Mouse (Mus musculus): ENCODE measurements around the gene 4930432K21Rik. TPM values are rescaled to one million over a fixed set of nuclear protein-coding genes. Genes with fewer than 3 reads are reported as not detected.

4930432K21Rik gene
- total RNA-seq, 2 experiments from 2014 or later: 0.10 to 0.28 TPM

DNA sequence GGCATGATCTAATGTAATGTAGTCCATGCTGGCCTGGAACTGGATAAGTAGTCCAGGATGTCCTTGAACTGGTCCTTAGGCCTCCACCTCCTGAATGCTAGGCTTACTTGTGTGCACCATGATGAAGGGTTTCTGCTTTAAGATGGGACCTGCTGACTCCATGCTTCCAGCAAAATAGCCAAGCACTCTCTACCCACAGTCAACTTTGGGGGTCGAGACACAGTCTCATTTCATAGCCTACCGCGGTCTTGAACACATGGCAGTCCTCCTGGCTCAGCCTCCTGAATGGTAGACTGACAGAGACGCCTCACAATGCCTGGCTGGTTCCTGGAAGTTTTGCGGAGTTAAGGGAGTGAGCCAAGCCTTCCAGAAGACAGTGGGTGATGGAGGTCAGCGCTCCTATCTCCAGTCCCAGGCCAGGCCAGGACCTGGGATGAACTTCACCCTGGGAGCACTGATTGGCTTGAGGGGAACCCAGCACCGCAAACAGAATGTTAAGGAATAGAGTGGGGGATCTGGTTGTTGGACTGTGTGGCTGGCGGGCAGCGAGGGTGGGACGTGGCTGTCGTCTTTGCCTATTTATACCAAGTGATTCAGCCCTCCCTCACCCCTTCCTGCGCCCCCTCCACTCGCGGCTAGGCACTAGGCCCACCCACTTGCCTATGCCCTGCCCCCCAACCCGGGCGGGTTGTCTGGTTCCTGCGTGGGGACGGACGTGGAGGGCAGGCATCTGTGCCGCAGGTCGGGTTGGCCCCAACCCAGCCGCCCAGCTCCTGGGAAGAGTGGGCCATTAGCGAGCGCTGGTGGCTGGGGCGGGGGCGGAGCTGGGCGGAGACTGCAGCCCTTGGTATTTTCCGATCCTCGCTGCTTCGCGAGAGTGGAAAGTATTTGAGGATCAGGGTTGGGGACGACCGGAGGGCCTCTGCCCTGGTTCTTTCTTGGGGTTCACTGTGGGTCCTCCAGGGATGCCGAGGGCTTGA lies 55.4 kb downstream of the 4930432K21Rik start:
- DNase-seq (ENCODE audit: low spot score): peak; percentile 90
- intact Hi-C loops (cut with DNase I): loop anchor here (5.0 kb wide), 1 partner anchor 504 kb away; no protein-coding TSS in a partner anchor

DNA sequence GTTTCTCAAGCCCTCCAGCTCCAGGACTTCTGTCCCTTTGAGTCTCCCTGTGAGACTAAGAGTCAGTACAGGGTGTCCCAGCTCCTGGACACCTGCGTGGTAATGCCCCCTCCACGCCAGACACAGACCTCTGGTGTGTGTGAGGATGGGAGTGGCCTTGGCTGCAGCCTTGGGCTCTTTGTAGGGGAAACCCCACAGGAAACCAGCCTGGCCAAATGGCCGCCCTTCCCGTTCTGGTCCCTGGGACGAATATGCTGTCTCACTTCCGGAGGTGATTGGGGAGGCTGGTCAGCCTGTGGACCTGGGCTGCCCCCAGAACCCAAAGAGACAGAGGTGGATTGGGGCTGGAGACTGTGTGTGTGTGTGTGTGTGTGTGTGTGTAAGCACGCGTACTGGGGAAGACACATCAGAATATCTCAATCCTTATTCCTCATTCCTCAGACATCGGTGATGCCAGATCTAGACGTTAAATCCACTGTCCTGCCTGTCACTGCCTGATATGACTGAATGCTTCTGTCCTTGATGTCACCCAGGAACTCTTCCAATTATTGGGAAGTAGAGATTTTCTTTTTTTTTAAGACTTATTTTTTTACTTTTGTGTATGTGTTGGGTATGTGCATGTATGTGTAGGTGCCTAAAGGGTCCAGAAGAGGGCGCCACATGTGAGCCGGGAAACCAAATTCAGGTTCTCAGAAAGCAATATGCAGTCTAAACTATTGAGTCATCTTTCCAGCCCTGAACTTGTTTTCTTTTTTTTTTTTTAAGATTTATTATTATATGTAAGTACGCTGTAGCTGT lies 56.3 kb downstream of the 4930432K21Rik start:
- intact Hi-C loops (cut with DNase I): loop anchor here (5.0 kb wide), 1 partner anchor 503 kb away; no protein-coding TSS in a partner anchor

DNA sequence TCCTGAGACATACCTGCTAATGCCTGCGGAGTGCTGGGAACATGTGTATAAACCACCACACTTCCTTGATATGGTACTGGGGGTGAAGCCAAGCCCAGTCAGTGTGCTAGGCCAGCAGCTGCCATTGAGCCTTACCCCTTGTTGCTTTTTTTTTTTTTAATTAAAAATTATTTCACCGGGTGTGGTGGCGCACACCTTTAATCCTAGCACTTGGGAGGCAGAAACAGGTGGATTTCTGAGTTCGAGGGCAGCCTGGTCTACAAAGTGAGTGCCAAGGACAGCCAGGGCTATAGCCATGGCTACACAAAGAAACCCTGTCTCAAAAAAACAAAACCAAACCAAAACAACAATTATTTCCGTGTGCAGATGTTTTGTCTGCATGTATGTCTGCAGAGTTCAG lies 57.2 kb downstream of the 4930432K21Rik start:
- intact Hi-C loops (cut with DNase I): no loop called here
- DNase-seq (ENCODE audit: low spot score): no peak

More for the DNA sequence above, 56.3 kb downstream of the 4930432K21Rik start:
- peak; percentile 88 for DNase-seq (ENCODE audit: low spot score)

DNA sequence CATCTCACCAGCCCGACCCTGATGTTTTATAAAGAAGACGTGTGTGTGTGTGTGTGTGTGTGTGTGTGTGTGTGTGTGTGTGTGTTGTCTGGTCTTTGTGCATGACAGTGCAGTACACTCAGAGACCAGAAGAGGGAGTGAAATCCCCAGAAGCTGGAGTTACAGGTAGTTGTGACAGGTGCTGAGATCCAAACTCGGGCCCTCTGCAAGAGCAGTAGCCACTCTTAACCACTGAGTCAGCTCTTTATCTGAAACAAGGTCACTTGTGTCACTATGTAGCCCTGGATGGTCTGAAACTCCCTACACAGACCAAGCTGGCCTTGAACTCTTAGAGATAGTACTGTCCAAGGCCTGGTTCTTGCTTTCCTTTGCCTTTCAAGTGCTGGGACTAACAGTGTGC lies 58.8 kb downstream of the 4930432K21Rik start:
- intact Hi-C loops (cut with DNase I): no loop called here
- DNase-seq (ENCODE audit: low spot score): no peak

DNA sequence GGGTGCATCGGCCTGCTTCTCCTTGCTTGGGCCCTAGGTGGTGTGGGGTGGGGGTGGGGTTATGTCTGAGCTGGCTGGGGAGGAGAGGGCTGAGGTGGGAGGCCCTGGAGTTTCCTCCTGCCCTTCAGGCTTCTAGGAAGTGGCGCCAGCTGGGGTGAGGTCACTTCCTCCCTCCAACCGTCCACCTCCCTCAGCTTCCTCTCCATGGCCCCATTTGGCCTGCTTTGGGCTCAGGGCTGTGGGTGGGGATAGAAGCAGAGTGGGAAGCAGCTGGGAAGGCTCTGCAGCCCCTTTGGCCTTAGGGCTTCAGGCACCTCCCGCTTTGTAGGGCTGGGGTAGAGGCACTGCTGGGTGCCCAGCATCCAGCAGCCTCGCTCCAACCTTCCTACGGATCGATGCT lies 60.0 kb downstream of the 4930432K21Rik start:
- intact Hi-C loops (cut with DNase I): no loop called here
- DNase-seq (ENCODE audit: low spot score): peak; percentile 79

DNA sequence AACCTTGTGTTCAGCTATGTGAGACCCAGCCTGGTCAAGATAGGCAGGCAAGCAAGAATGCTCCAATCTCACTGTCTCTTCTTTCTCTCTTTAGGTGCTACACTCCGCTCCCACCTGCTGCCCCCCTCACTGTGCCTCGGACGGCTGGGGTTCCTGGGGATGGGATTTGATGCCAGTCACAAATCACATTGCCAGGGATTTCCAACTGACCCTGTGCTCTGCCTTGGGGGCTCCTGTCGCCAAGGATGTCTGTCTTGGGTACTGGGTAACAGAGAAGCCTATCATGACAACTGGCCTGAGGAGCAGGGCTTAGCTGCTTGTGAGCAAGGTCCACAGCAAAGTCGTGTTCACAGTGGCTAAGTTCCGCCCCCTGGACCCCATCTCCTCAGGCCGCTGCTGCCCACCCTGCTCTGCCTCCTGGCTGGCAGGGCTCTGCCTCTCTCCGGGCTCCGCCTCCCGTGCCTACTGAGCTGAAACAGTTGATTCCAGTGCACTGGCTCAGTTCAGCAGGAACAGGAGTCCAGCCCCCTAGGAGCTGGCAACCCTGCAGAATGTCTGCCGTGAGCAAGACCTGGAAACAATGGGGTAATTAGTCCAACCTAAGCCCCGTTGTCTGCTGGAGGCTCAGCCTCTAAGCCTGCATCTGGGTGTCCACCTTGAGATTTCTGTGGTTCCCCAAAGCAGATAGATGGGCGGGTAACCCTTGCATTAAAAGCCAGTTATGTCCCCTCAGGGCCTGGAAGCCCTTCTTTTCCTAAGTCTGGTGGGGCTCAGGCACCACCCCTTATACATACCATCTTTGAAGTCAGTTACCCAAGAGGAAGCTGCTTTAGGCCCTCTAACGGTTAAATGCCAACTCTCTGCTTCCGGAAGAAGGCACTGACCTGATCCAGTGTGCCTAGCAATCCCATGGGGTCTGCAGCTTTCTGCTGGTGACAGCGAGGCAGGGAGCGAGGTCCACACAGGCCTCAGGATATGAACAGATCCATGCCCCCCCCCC lies 60.9 kb downstream of the 4930432K21Rik start:
- intact Hi-C loops (cut with DNase I): loop anchor here (1.0 kb wide), 1 partner anchor 21 kb away; no protein-coding TSS in a partner anchor
- DNase-seq (ENCODE audit: low spot score): no peak

DNA sequence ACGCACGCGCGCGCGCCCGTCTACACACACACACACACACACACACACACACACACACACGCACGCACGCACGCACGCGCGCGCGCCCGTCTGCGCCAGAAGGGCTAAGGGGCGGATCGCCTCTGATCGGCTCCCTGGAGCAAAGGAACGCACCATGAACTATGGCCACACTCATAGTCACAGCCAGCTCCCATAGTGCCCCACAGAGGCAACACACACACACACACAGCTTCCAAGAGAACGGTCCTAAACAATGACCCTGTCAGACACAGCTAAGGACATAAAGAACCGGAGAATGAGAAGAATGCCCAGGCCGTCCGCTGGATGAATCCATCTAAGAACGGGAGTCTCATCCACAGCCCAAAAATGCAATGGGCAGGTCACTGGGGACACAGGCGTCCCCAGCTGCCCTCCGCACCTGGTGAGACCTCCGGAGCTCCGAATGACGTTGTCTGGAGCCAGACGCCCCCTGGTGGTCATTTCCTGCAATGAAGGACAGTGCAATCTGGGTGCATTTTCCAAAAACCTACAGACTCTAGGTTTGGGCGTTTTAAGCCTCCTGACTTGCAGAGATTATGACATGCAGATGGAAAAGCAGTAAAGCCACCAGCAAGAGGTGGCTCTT lies 62.5 kb downstream of the 4930432K21Rik start:
- intact Hi-C loops (cut with DNase I): no loop called here
- DNase-seq (ENCODE audit: low spot score): peak; percentile 65

DNA sequence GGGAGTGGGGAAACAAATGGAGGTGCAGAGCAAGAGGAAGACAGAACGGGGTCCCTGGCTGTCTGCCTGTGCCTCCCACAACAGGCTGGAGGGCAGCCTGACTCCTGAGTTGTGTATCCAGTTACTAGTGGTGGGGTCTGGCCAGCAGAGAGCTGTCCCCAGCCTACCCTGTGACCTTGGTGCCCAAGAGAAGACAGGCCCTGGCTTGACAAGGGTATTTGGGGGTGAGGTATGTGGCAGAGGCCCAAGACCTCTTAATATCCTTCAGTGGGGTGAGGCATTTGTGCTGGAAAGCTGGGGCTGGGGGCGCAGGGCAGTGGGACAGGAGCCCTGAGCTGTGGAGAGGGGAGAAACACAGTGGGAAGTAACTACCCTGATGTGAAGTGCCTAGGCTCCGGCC lies 63.4 kb downstream of the 4930432K21Rik start:
- no peak for DNase-seq (ENCODE audit: low spot score)
- intact Hi-C loops (cut with DNase I): no loop called here

DNA sequence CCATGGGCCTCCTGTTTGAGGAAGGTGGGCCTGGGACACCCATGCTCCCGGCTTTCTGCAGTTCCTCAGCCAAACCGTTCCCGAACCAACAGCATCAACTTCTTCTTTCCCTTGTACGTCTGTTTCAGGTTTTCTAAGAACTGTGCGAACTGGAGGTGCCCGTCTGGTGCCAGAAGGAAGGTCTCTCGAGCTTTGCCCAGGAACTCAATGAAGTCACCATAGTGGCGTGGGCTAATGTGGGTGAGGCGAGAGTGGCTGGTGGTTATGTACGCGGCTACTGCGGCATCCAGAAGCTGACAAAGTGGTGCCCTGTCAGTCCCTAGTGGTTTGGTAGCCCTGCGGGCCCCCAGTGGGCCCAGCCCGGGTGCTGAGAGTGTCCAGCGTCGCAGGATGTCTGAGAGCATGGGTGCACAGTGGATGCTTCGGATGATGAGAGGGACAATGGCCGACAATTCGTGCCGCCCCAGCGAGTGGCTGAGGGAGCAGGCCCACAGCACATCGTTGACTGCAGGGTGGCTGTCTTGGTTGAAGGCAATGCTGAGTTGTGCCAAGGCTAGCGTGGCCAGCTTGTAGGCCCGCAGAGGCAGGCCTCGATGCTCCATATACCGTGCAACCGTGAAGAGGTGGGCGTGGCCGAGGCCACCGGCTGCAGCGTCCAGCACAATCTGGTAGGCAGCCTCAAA lies 64.2 kb downstream of the 4930432K21Rik start:
- no peak for DNase-seq (ENCODE audit: low spot score)
- intact Hi-C loops (cut with DNase I): no loop called here

DNA sequence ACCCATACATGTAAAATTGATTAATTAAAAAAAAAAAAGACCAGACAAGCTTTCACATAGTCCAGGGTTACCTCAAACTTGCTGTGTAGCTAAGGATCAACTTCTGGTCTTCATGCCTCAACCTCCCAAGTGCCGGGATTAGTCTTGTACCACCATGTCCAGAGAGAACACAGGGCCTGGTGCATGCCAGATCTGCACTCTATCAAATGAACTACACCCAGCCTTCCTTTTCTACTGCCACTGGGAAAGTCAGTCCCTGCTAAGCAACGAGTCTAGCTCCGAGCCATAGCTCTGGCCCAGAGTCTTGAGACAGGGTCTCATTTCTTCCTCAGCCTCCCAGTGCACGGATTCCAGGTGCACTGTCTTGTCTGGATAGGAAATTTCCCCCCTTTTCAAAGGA lies 65.5 kb downstream of the 4930432K21Rik start:
- no peak for DNase-seq (ENCODE audit: low spot score)
- intact Hi-C loops (cut with DNase I): no loop called here

DNA sequence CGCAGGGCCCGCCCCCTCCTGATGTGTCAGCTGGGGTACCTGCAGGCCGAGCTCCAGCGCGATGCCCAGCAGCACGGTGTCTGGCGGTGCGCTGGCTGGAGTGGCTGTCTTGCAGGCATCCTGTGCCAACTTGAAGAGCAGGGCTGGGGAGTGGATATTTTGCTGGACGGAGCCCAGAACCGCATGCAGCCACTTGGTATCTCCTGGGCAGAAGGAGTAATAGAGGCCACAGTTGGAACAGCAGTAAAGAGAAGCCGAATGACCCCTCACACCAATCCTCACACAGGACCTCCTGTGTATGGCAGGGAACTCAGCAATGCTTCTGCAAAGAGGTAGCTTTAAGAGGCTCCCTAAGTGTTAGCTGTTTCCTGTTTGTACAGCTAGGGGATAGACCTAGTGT lies 69.4 kb downstream of the 4930432K21Rik start:
- intact Hi-C loops (cut with DNase I): no loop called here
- no peak for DNase-seq (ENCODE audit: low spot score)

DNA sequence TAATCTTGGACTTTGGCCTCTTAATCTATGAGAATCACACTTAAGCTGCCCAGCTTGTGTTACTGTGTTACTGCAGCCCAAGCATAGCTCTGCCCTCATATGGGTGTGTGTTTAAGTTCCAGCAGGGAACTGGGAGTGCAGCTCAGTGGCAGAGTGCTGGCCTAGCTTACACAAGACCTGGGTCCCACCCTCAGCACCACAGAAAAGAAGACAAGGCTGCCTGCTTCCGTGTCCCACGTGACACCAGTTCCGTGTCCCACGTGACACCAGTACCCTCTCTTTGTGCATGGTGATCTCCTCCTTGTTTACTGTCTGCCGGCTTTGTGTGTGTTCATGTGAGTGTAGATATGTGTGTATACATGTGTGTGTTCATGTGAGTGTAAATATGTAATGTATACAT lies 70.3 kb downstream of the 4930432K21Rik start:
- intact Hi-C loops (cut with DNase I): no loop called here
- no peak for DNase-seq (ENCODE audit: low spot score)

DNA sequence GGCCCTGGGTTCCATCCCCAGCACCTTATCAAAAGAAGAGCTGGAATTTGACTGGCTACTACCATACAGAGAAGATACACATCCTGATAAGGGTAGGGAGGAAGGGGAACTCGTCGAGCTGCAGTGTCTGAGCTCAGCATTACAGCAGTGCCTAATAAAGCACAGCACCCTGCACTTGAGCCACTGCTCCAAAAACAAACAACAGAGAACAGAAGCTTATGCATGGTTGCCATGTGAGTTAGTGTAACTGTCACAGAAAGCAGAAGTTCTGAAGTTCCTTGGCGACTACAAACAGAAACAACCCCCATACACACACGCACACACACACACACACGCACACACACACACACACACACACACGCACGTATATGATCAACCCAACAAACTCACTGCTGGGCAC lies 72.3 kb downstream of the 4930432K21Rik start:
- intact Hi-C loops (cut with DNase I): no loop called here
- no peak for DNase-seq (ENCODE audit: low spot score)

Small RNA genes lying within 50 kb of the gene (microRNA-seq; reads per million reads assigned to microRNA genes)
- gene Gm25110 (not detected), gene Mir181c (1,073 reads per million, percentile 80 among the genes with 10 or more reads in this experiment), gene Mir181d (2,117 reads per million, percentile 85 among the genes with 10 or more reads in this experiment), gene Mir23a (44,608 reads per million, percentile 98 among the genes with 10 or more reads in this experiment), gene Mir24-2 (not detected), gene Mir27a (2,337 reads per million, percentile 86 among the genes with 10 or more reads in this experiment), gene Mir3074-2 (not detected)

Other genes with a start within 250 kb of the 4930432K21Rik start
- 10 to 100 TPM; 12.7 to 17.8 TPM for gene Adgrl1, start 247.9 kb upstream of the 4930432K21Rik start, total RNA-seq (2021)
- gene Gm10644, start 192.8 kb upstream of the 4930432K21Rik start, total RNA-seq (2021): under 1 TPM; 0.61 to 0.70 TPM
- gene Asf1b, start 192.5 kb upstream of the 4930432K21Rik start, total RNA-seq (2021): 1 to 10 TPM; 1.1 to 1.7 TPM
- 100 to 1,000 TPM; 353 to 360 TPM for gene Prkaca, start 175.0 kb upstream of the 4930432K21Rik start, total RNA-seq (2021)
- 10 to 100 TPM; 27.4 to 30.9 TPM for gene Samd1, start 150.4 kb upstream of the 4930432K21Rik start, total RNA-seq (2021)
- under 1 TPM in 1 of 2 experiments, not detected in 1; 0.26 TPM for gene 1700067K01Rik, start 146.5 kb upstream of the 4930432K21Rik start, total RNA-seq (2021)
- gene 2210011C24Rik, start 135.9 kb upstream of the 4930432K21Rik start, total RNA-seq (2021): 1 to 10 TPM; 2.8 to 3.1 TPM
- gene Palm3, start 126.6 kb upstream of the 4930432K21Rik start, total RNA-seq (2021): under 1 TPM; 0.28 to 0.36 TPM
- gene Il27ra, start 105.4 kb upstream of the 4930432K21Rik start, total RNA-seq (2021): 1 to 10 TPM; 4.0 to 4.2 TPM
- not detected for gene Rln3, start 103.0 kb upstream of the 4930432K21Rik start, total RNA-seq (2021)
- 1 to 10 TPM; 3.2 to 3.3 TPM for gene Gm10643, start 82.9 kb upstream of the 4930432K21Rik start, total RNA-seq (2021)
- gene Rfx1, start 81.2 kb upstream of the 4930432K21Rik start, total RNA-seq (2021): 1 to 10 TPM; 8.5 to 9.7 TPM
- 1 to 10 TPM; 5.9 to 7.2 TPM for gene Dcaf15, start 43.3 kb upstream of the 4930432K21Rik start, total RNA-seq (2021)
- not detected for gene Podnl1, start 22.0 kb upstream of the 4930432K21Rik start, total RNA-seq (2021)
- gene Cc2d1a, start 89 bp upstream of the 4930432K21Rik start, total RNA-seq (2021): 10 to 100 TPM; 10.3 to 11.8 TPM
- 1 to 10 TPM in 1 of 2 experiments, under 1 TPM in 1; 0.73 to 1.4 TPM for gene Nanos3, start 37.2 kb downstream of the 4930432K21Rik start, total RNA-seq (2021)
- 1 to 10 TPM; 8.2 to 8.8 TPM for gene Zswim4, start 89.0 kb downstream of the 4930432K21Rik start, total RNA-seq (2021)
- 100 to 1,000 TPM; 227 to 240 TPM for gene D8Ertd738e, start 101.7 kb downstream of the 4930432K21Rik start, total RNA-seq (2021)
- gene Mri1, start 109.3 kb downstream of the 4930432K21Rik start, total RNA-seq (2021): 10 to 100 TPM; 10.2 to 10.3 TPM
- 10 to 100 TPM in 1 of 2 experiments, 1 to 10 TPM in 1; 9.2 to 10.3 TPM for gene Ccdc130, start 122.4 kb downstream of the 4930432K21Rik start, total RNA-seq (2021)
- 1 to 10 TPM; 2.5 to 3.2 TPM for gene Cacna1a, start 240.4 kb downstream of the 4930432K21Rik start, total RNA-seq (2021)